Mouse (Mus musculus) cortical plate, adult 2 months (tissue): ENCODE results near the gene Lrit3.

ENCODE experiments used
- CTCF ChIP-seq: fragments of 200-500 bp; IDR thresholded peaks from 2 replicates; pipeline ENCODE4 v1.5.1; 2011; ENCODE audit warnings: mild to moderate bottlenecking, control low read depth, low read length; ENCODE audit not compliant: insufficient read depth; ENCODE audit errors: extremely low read depth
- POLR2A ChIP-seq: fragments of 200-500 bp; IDR thresholded peaks from 2 replicates; pipeline ENCODE4 v1.6.1; 2011; ENCODE audit warnings: mild to moderate bottlenecking, low read length, control low read depth; ENCODE audit not compliant: insufficient read depth; ENCODE audit errors: extremely low read depth

DNA sequence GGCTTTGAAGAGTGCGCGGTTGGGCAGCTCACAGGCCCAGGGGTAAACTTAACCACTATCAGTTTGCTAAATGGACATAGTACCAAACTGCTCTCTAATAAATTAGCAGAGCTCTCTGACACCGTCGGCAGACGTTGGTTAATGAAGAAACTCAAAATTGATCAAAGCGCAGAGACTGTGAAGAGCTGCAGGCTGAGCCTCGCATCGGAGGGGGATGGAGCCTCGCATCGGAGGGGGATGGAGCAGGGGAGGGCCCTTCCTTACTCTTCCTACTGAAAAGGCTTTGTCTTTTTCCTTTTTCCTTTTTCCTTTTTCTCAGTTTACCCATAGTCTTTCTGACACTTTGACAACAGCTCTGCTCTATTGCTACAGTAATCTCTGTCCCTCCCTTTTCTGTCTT is 22.4 kb downstream of the Lrit3 start:
- TF ChIP-seq CTCF (no peak), POLR2A (no peak)
